Mouse (Mus musculus) CD4-positive, CD25-positive, alpha-beta regulatory T cell (primary cell): ENCODE results near the gene Gm21244. TPM values are rescaled to one million over a fixed set of nuclear protein-coding genes. Genes with fewer than 3 reads are reported as not detected.

ENCODE experiments used
- polyA plus RNA-seq: library from polyadenylated mRNA; unstranded; fragments of 100-300 nt; shearing (Covaris generic); gene quantifications from one replicate; pipeline ENCODE4 v1.2.1, GENCODE M21; 2017

Gm21244 gene
- not detected for polyA plus RNA-seq

DNA sequence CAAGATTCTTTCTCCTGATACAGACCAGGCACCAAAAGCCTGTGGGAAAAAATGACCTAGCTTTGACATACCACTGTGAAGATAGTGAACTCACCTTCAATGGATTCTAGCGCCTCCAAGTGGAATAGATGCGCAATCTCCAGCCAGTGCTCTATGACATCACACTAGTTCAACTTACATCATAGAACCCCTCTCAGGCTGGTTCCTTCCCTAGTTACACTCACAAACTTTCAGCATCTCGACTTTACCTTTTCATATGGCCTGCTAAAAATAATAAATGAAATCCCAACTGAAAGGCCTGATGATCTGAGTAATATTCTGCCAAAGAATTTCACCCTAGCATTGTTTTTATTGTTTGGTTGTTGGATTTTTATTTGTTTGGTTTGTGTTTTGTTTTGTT, at the start of gene Gm21244:
Gm21244 (minus strand) TSS at position 101 of the 400 bp plus-strand sequence.

Other genes starting within 250 kb of the Gm21244 start
- gene Gm28998, start 84.5 kb upstream of the Gm21244 start, polyA plus RNA-seq, result not detected
- not detected for gene Gm21788, start 235.7 kb upstream of the Gm21244 start, polyA plus RNA-seq